Mouse (Mus musculus): ENCODE data around the gene Ap5z1.

DNA sequence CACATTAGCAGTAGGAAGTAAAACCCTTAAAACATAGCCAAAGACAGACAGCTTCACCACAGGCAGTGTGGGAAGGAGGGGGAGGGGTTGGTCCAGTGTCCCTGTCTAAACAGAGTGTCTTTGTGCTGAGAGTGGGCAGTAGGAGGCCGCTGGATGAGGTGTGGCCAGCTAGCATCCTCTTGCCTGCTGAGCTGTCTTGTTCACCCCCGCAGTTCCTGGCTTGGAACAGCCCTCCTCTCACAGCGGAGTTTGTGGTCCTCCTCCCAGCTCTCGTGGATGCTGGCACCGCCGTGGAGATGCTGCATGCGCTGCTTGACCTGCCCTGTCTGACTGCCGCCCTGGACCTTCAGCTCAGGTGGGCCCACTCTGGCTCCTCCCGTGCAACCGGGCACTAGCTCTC lies 10.0 kb downstream of the Ap5z1 start:
- TF ChIP-seq POLR2A (IDR thresholded peaks at IDR 0.05; ENCODE audit: insufficient read depth, low read length) (no peak), CTCF (IDR thresholded peaks at IDR 0.05; ENCODE audit: low read depth, low read length) (no peak)
